Mouse (Mus musculus) embryo, embryonic 9.5 days (tissue): ENCODE data around the gene Rrh.

Source experiments
- DNase-seq: peaks from one replicate; pipeline ENCODE4 v3.0.0-alpha.2; 2017; ENCODE audit errors: extremely low spot score

Rrh gene

GRCm38 (mm10) chr3:129822206-129822775 is at the start of gene Rrh:
Gene Rrh (minus strand): TSS chr3:129822587.
- DNase-seq, result no peak

DNA sequence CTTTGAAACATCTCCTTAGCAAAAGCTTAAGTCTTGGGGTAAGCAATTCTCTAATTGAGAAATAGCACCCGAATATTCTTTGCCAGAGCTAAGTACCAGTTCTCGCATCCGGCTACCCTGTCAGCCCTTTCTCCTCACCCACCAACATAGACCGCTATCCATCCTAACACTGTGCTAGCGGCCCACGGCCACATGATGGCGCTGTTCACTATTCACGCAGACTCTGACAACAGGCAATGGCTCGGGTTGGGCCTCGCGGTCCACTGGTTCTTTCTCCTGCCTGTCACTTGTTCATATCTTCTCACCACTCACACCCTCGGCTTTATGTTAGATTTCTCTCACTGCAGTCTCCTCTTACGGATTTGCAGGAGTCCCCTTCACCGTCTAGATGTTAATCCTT is 41.3 kb upstream of the Rrh start:
- peak; percentile 24 for DNase-seq

DNA sequence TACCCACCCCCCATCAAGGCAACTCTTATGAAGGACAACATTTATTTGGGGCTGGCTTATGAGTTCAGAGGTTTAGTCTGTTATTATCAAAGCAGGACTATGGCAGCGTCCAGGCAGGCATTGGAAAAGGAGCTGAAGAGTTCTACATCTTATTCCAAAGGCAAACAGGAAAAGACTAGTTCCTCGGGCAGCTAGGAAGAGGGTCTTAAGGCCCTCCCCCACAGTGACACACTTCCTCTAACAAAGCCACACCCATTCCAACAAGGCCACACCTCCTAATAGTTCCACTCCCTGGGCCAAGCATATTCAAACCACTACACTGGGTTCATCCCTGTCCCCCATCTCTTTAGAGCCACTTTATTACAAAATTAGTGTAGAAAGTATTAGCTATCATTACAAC is 40.2 kb upstream of the Rrh start:
- no peak for DNase-seq

DNA sequence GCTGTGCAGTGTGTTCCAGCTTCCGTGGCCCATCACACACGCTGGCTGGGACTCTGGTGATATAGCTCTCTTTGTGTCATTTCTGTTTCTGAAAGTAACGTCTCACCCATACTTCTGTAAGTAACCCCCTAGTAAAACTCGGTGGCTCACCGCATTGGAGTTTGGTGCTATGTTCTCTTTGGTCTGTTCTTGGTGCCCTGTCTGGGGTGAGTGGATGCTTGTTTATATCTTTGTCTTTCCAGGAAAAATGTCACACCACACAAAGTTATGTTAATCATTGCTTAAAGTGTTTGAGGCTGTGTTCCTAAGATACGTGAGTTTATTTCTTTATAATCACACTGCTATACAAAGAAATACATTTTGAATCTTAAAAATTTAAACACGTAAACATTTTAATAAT is 24.5 kb upstream of the Rrh start:
- no peak for DNase-seq

- no peak for DNase-seq
Measured at GRCm38 (mm10) chr3:129845868-129846267, 23.5 kb upstream of the Rrh start.

GRCm38 (mm10) chr3:129838017-129838416 is 15.6 kb upstream of the Rrh start:
- no peak for DNase-seq

GRCm38 (mm10) chr3:129836965-129837364 is 14.6 kb upstream of the Rrh start:
- DNase-seq, result no peak

DNA sequence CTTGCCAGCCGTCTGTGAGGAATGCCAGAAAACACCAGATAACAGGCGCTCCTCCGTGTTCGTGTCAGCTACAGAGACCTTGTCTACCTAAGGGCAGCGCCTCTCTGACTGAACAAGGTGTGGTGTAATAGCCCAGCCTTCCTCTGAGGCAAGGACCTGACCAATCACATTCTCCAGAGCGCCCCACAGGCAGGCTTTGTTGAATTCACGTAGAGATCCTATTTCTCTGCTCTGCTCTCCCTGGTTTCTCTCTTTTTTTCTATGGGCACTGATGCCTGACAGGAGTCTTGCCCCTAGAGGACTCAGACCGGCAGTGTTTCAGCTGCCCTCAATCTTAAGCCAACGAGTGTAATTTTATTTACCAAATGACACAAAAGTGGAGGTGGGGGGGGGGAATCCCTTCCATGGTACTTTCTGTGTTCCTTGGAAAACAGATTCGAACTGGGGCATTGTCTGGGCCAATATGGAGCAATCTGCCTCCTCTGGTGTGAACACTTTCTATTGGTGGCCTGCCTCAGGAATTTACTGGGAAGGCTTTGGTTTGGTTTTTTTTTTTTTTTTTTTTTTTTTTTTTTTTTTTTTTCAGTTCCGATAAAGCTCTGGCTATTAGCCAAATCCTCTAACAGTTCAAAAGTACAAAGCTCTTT is 13.8 kb upstream of the Rrh start:
- DNase-seq, result peak; percentile 16

DNA sequence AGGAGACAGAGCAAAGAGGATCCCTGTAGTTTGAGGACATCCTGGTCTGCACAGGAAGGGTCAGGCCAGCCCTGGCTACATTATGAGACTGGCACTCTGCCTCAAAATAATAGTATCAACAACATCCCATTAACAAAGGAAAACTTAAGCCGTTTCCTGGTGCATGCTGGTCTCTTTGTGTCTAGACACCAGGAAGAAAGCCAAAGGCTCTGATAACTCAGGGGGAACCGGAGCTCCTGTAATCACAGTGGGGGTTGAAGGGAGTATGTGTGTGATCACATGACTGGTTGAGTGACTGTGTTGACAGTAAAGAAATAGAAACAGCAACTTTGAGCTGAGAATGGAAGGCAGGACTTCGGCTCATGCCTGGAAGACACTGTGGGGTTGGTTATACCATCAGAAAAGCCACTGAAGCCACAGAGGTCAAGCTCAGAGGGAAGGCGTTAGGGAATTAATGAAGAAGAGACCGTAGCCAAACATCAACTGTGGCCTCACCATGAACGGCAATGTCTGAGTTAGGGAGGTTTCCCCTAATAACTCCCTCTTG is 13.1 kb upstream of the Rrh start, which contains the start of gene Cfi:
TSS of gene Cfi (plus strand) at position 497 of the 547 bp plus-strand sequence.
- no peak for DNase-seq

DNA sequence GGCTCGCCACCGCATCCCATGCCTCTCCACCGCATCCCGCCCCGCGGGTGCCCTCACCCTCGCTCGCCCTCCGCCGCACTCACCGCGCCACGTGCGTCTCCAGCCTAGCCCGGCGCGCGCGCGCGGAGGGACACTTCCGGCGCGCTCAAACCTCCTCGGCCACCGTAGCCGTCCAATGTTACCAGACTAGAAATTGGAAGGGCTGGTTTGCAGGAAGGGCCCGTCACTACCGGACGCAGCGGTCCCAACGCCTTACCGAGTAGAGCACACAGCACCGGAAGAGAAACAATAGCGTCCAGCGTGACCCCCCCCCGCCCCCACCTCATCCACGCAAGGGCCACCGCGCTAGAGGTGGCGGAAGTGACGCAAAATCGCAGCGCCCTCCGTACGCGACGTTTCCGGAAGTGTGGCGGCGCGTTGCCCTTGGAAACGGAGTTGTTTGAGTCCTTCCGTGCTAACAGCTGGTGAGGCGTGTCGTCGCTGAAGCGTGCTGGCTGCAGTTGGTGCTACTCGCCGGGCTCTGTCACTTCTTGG is 8.7 kb upstream of the Rrh start, which contains the start of gene Gar1:
TSS of gene Gar1 (minus strand) at position 362 of the 534 bp plus-strand sequence.
- DNase-seq, result peak; percentile 93

- DNase-seq, result no peak
Measured at GRCm38 (mm10) chr3:129830626-129831025, 8.2 kb upstream of the Rrh start.

DNA sequence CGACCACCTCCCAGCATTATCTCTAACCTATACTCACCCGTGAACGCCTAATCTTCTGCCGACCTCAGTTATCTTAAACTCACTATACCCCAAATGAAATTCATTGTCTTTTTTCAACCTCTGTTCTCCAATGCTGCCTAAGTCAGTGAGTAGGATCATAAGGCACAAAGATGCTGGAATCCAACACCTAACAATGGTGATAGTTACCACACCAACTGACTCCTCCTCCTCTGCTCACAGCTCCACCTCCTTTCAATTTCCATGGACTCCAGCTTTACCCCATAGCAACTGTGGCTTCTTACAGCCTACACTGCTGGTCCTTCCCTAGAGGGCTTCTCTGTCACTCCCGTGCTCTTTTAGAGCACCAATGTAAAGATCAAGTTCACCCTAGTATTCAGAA is 5.3 kb upstream of the Rrh start:
- DNase-seq, result no peak

GRCm38 (mm10) chr3:129826691-129827090 is 4.3 kb upstream of the Rrh start:
- no peak for DNase-seq

DNA sequence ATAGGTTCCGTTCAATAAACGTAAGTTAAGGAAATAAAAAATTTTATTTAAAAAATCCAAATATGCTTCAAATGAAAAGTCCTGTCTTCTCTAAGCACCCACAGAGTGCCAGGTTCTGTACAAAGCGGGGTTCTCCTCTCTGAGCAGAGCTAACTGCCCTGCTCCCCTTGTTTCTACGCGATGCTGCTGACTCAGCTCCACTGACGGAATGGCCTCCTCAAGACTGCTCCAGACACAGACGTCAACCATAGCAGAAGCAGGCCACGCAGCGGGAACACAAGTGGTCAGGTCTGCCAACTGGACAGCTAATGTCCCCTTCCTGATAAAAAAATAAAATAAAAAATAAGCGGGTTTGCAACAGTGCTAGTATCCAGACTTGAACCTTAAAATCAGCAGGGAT is 2.5 kb upstream of the Rrh start:
- no peak for DNase-seq

DNA sequence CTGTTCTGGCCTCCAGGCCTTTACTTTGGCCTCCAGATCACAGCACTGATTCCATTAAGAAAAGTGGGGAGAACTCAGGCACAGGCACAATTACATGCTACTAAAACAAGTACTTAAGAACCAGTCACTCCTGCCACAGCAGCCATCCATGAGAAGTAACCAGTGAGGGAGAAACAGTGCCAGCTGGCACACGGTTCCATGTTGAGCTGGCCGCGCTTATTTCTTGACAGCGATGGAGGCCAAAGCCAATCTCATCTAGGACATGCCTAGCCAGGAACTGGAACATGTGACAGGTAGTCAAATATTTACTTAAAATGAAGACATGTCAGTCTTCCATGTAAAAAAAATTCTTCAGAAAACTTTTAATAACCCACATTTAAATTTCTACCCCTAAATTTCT is 1.8 kb upstream of the Rrh start:
- no peak for DNase-seq

GRCm38 (mm10) chr3:129823293-129823692 is 906 bp upstream of the Rrh start:
- peak; percentile 24 for DNase-seq

DNA sequence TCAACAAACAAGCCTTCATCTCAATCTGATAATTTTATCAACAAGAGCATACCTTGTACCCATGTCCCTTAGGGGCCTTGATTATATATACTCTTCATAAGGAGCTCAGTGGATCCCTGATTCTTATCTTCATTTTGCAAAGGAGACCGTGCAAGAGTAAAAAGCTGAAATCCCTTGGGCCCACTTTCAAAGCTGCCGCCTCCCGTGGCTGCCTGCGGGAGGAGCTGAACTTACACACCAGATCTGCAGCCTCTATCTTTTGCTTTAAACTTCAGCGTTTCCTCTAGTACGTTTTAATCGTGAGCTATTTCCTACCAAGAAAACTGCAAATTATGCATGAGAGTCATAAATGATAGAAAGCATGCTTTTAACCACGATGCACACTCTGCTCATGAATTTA is 651 bp downstream of the Rrh start:
- no peak for DNase-seq

- no peak for DNase-seq
Measured at GRCm38 (mm10) chr3:129820847-129821246, 1.5 kb downstream of the Rrh start.

DNA sequence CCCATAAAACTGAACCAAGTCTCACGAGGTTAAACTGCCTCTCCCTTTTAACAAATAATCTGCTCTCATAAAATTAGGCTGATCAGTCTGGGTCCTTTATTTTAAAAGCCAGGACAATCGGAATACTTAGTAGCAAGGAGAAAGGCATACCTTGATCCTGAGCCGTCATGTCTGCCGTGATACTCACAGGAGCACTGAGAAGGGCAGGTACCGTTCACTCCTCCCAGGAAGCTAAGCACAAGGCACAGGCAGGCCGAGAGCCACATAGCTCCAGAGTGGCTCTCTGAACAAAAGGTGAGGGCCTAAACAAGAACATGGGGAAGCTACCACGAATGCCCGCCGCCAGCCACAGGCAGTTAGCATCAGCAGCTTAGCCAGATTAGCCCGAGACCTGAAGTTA is 18.6 kb downstream of the Rrh start, which contains the start of gene Lrit3:
TSS of gene Lrit3 (minus strand) at position 266 of the 400 bp plus-strand sequence.
- DNase-seq, result no peak

DNA sequence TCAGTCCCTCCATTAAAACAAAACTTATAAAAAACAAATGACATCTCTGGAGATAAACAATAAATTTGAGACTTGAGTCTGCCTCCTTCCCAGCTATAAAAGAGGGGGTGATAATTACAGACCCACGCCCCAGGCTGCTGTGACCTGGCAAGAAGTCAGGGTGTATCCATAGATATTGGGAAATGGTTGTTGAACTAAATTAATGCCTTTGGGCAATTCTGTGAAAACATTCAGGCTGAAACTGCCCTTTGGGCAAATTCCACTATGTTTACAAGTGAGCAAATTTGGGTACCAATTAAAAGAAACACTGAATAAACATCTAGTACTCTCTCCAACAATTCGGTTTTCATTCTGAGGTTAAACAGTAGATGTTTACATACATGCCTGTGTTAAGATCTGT is 23.4 kb downstream of the Rrh start:
- no peak for DNase-seq

DNA sequence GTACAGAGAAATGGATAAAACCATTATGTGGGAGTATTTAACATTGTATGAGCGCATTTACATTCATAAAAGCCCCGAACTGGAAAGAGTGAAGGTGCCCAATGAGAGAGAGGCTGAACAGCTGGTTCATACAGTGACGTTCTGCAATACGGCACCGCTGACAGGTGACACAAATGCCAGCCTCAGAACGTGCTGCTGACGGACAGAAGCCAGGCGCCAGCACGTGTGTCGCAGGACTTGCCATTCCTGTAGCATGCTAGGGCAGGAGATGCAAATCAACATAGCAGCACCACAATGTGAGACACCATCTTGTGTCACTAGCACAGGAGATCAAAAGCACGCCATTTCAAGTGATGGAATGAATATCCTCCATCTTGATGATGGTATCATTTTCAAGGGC is 23.8 kb downstream of the Rrh start:
- DNase-seq, result no peak

DNA sequence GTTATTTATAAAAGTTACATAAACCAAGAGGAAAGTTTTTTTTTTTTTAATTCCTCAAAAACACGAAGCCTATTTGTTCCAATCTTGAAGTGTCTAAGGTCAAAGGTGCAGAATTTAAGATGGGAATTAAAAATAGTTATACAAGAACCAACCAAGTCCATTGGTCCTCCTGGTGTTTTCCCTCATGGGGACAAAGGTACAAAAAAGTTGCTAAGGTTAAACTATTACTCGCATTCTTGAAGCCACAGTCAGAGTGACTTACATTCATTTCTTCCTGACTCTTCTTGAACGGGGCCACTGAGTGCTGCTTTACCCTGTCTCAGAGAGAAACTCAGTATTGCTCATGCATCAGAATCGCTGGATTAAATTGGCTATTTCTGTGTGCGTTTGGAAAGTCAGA is 25.0 kb downstream of the Rrh start:
- DNase-seq, result no peak

DNA sequence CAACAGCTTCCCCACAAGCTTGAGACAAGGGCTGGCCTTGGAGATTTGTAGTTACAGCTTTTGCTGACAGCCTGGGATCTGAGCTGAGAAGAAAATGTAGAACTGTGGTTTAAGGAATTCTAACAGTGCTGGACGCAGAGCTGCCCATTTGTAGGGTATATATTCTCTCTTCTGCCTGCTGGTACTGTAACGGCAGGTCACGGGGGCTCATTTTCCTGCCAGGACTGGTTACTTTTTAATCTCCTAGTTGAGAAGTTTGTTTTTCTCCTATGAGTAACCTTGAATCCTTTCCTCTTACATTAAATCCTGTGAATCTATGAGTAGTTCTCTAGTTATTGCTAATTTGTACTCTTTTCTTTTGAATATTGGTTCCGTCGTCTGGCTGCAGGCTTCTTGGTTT is 28.6 kb downstream of the Rrh start:
- no peak for DNase-seq
